Mouse (Mus musculus) CH12.LX (cell line): ENCODE results near the gene Krba1. TPM values are rescaled to one million over a fixed set of nuclear protein-coding genes. Genes with fewer than 3 reads are reported as not detected.

ENCODE experiments used
- DNase-seq: peaks from one replicate; pipeline ENCODE4 v3.0.0-alpha.2; 2013; ENCODE audit errors: extremely low read depth
- H3K27ac ChIP-seq: 2 replicates; pipeline ENCODE4 v1.5.1; 2012; ENCODE audit warnings: low read depth, mild to moderate bottlenecking, control low read depth, moderate library complexity; ENCODE audit not compliant: insufficient read depth
- H3K27me3 ChIP-seq: replicated peaks from 2 replicates; pipeline ENCODE3; 2012; ENCODE audit warnings: inconsistent platforms
- H3K36me3 ChIP-seq, 2 experiments: replicated peaks in 1 of 2; 2 replicates each; pipeline versions ENCODE3 to v1.6.1; 2012; ENCODE audit warnings: inconsistent platforms in 1 of 2, low read length in 1 of 2, mild to moderate bottlenecking in 1 of 2, mixed read lengths in 1 of 2, moderate library complexity in 1 of 2; ENCODE audit not compliant: control insufficient read depth in 1 of 2, insufficient read depth in 1 of 2
- H3K4me1 ChIP-seq, 2 experiments: 2 replicates each; pipeline ENCODE4 v1.6.1; 2012; ENCODE audit warnings: inconsistent platforms in 1 of 2, moderate library complexity in 1 of 2; ENCODE audit not compliant: insufficient read depth in 2 of 2, control insufficient read depth in 1 of 2
- H3K4me2 ChIP-seq: 2 replicates; pipeline ENCODE4 v1.6.1; 2012; ENCODE audit warnings: low read depth, mild to moderate bottlenecking, control low read depth; ENCODE audit not compliant: poor library complexity, insufficient read depth, severe bottlenecking
- H3K4me3 ChIP-seq, 3 experiments: fragments of 150-350 bp in 1 of 3; sonication (generic) in 1 of 3; replicated peaks in 1 of 3; 2 replicates each; pipeline versions ENCODE3 to v1.5.1; 2011 to 2012; ENCODE audit warnings: low read depth in 2 of 3, low read length in 2 of 3, mild to moderate bottlenecking in 2 of 3, moderate library complexity in 2 of 3, control low read depth in 1 of 3, improper control_type of control experiment in 1 of 3, inconsistent platforms in 1 of 3, mixed read lengths in 1 of 3; ENCODE audit not compliant: poor library complexity in 1 of 3
- H3K79me2 ChIP-seq: replicated peaks from 2 replicates; pipeline ENCODE4 v1.6.1; 2012; ENCODE audit warnings: mild to moderate bottlenecking, moderate library complexity; ENCODE audit not compliant: control insufficient read depth, poor library complexity, insufficient read depth, severe bottlenecking; ENCODE audit errors: extremely low read depth
- H3K9ac ChIP-seq: 2 replicates; pipeline ENCODE4 v1.6.1; 2012; ENCODE audit warnings: low read depth, mild to moderate bottlenecking, control low read depth, moderate library complexity; ENCODE audit not compliant: insufficient read depth
- H3K9me3 ChIP-seq: replicated peaks from 2 replicates; pipeline ENCODE3; 2012; ENCODE audit warnings: low read length, inconsistent platforms, mixed read lengths
- CTCF ChIP-seq, 2 experiments: IDR thresholded peaks in 1 of 2; conservative IDR thresholded peaks in 1 of 2; 2 replicates each; pipeline ENCODE4 v1.5.1; 2011 to 2012; ENCODE audit warnings: low read depth in 2 of 2, low read length in 2 of 2, improper control_type of control experiment in 1 of 2, inconsistent platforms in 1 of 2, mild to moderate bottlenecking in 1 of 2, moderate library complexity in 1 of 2
- EP300 ChIP-seq: IDR thresholded peaks from 2 replicates; pipeline ENCODE4 v1.6.1; 2011; ENCODE audit warnings: low read length, improper control_type of control experiment
- ETS1 ChIP-seq: conservative IDR thresholded peaks from 2 replicates; pipeline ENCODE4 v1.6.1; 2012; ENCODE audit warnings: low read depth, mild to moderate bottlenecking, inconsistent platforms, low read length, improper control_type of control experiment, moderate library complexity
- GABPA ChIP-seq: IDR thresholded peaks from 2 replicates; pipeline ENCODE4 v1.6.1; 2012; ENCODE audit warnings: low read depth, low read length, improper control_type of control experiment, inconsistent platforms; ENCODE audit not compliant: insufficient replicate concordance
- HCFC1 ChIP-seq: IDR thresholded peaks from 2 replicates; pipeline ENCODE4 v1.6.1; 2012; ENCODE audit warnings: low read depth, mild to moderate bottlenecking, inconsistent platforms, low read length, improper control_type of control experiment
- IRF4 ChIP-seq: IDR thresholded peaks from 2 replicates; pipeline ENCODE4 v1.6.1; 2014; ENCODE audit warnings: low read depth, mild to moderate bottlenecking, inconsistent platforms, low read length, improper control_type of control experiment
- JUN ChIP-seq: IDR thresholded peaks from 2 replicates; pipeline ENCODE4 v1.6.1; 2011; ENCODE audit warnings: low read depth, mild to moderate bottlenecking, low read length, improper control_type of control experiment, moderate library complexity; ENCODE audit not compliant: insufficient read depth
- JUND ChIP-seq: conservative IDR thresholded peaks from 2 replicates; pipeline ENCODE4 v1.6.1; 2011; ENCODE audit warnings: low read depth, low read length, improper control_type of control experiment
- MAFK ChIP-seq: IDR thresholded peaks from 2 replicates; pipeline ENCODE4 v1.6.1; 2011; ENCODE audit warnings: low read length, improper control_type of control experiment; ENCODE audit not compliant: insufficient replicate concordance
- MAX ChIP-seq: IDR thresholded peaks from 2 replicates; pipeline ENCODE4 v1.6.1; 2011; ENCODE audit warnings: low read length, improper control_type of control experiment
- MXI1 ChIP-seq: IDR thresholded peaks from 2 replicates; pipeline ENCODE4 v1.6.1; 2011; ENCODE audit warnings: mild to moderate bottlenecking, low read depth, low read length, improper control_type of control experiment
- NELFE ChIP-seq: IDR thresholded peaks from 2 replicates; pipeline ENCODE4 v1.6.1; 2011; ENCODE audit warnings: low read depth, low read length, improper control_type of control experiment
- NRF1 ChIP-seq: IDR thresholded peaks from 2 replicates; pipeline ENCODE4 v1.6.1; 2014; ENCODE audit warnings: low read depth, mild to moderate bottlenecking, inconsistent platforms, low read length, improper control_type of control experiment, moderate library complexity
- POLR2A ChIP-seq: IDR thresholded peaks from 2 replicates; pipeline ENCODE4 v1.6.1; 2011; ENCODE audit warnings: low read depth, mild to moderate bottlenecking, improper control_type of control experiment, low read length
- RCOR1 ChIP-seq: conservative IDR thresholded peaks from 2 replicates; pipeline ENCODE4 v1.6.1; 2012; ENCODE audit warnings: low read depth, mild to moderate bottlenecking, inconsistent platforms, low read length, improper control_type of control experiment
- SIN3A ChIP-seq: IDR thresholded peaks from 2 replicates; pipeline ENCODE4 v1.6.1; 2012; ENCODE audit warnings: low read length, improper control_type of control experiment, inconsistent platforms
- TBP ChIP-seq: conservative IDR thresholded peaks from 2 replicates; pipeline ENCODE4 v1.6.1; 2011; ENCODE audit warnings: low read depth, low read length, improper control_type of control experiment
- TCF12 ChIP-seq: IDR thresholded peaks from 2 replicates; pipeline ENCODE4 v1.6.1; 2014; ENCODE audit warnings: low read depth, mild to moderate bottlenecking, inconsistent platforms, low read length, improper control_type of control experiment
- USF1 ChIP-seq: IDR thresholded peaks from 2 replicates; pipeline ENCODE4 v1.6.1; 2014; ENCODE audit warnings: low read depth, mild to moderate bottlenecking, inconsistent platforms, low read length, improper control_type of control experiment
- ZC3H11A ChIP-seq: IDR thresholded peaks from 2 replicates; pipeline ENCODE4 v1.6.1; 2012; ENCODE audit warnings: low read depth, mild to moderate bottlenecking, inconsistent platforms, low read length, improper control_type of control experiment
- ZKSCAN1 ChIP-seq: IDR thresholded peaks from 2 replicates; pipeline ENCODE4 v1.6.1; 2012; ENCODE audit warnings: low read depth, inconsistent platforms, low read length, improper control_type of control experiment, borderline replicate concordance
- ZMIZ1 ChIP-seq: IDR thresholded peaks from 2 replicates; pipeline ENCODE4 v1.6.1; 2012; ENCODE audit warnings: low read depth, mild to moderate bottlenecking, inconsistent platforms, low read length, improper control_type of control experiment
- ZNF384 ChIP-seq: IDR thresholded peaks from 2 replicates; pipeline ENCODE4 v1.6.1; 2012; ENCODE audit warnings: low read depth, low read length, improper control_type of control experiment, inconsistent platforms
- dilution Hi-C: fragments of 300-500 bp; cut with MboI; formaldehyde crosslinking; loops from 2 replicates; pipeline ENCODE4 v1.14.3; 2020; ENCODE audit warnings: low sequenced_read_pairs; ENCODE audit not compliant: extremely low pct_unique_long_range_greater_than_20kb, extremely low pct_ligation_motif_present
- in situ Hi-C: fragments of 300-500 bp; cut with MboI; formaldehyde crosslinking; loops from 3 replicates; pipeline ENCODE4 v1.14.3; 2019; ENCODE audit warnings: low sequenced_read_pairs, low pct_ligation_motif_present, low pct_unique_long_range_greater_than_20kb, mixed read lengths
- polyA plus RNA-seq: library from polyadenylated mRNA; unstranded; fragments of >175 nt; gene quantifications from 2 replicates; pipeline ENCODE4 v1.2.1, GENCODE M21; 2012; ENCODE audit warnings: low read depth; ENCODE audit not compliant: insufficient read length
- total RNA-seq, 2 experiments: library from RNA; depleted of rRNA; stranded (reverse); fragments of 300-350 nt in 1 of 2; fragments of >200 nt in 1 of 2; gene quantifications; 2 replicates each; pipeline ENCODE4 v1.2.3; 2012 to 2014

Krba1 gene
- total and polyA plus RNA-seq, 3 experiments = 2.9 to 12.7 (median 9.8) TPM

- H3K4me3 ChIP-seq = no peak overlapping the region
- H3K9ac ChIP-seq = no peak overlapping the region
- dilution Hi-C loops (no loop called here), in situ Hi-C loops (no loop called here)
- H3K27ac ChIP-seq = no peak overlapping the region
- H3K4me1 ChIP-seq = no peaks in the 10 kb centered on the region
- H3K36me3 ChIP-seq = peaks cover 86 to 100% of the 10 kb centered on the region in 2 experiments
- no peak overlapping the region for H3K4me2 ChIP-seq
- H3K79me2 ChIP-seq = no peaks in the 10 kb centered on the region
- no peak for TF ChIP-seq ZC3H11A
- no peak for TF ChIP-seq IRF4
- no peak for TF ChIP-seq TBP
- TF ChIP-seq MAX = no peak
- no peak for TF ChIP-seq SIN3A
- H3K9me3 ChIP-seq = no peaks in the 10 kb centered on the region
- H3K27me3 ChIP-seq = no peaks in the 10 kb centered on the region
- no peak for DNase-seq
Measured at GRCm38 (mm10) chr6:48412662-48413061, 17.3 kb downstream of the Krba1 start.

- H3K36me3 ChIP-seq = peaks cover 85 to 100% of the 10 kb centered on the region in 2 experiments
- in situ Hi-C loops = no loop called here
Measured at GRCm38 (mm10) chr6:48413081-48413480, 17.7 kb downstream of the Krba1 start.

GRCm38 (mm10) chr6:48414886-48415285 is 19.5 kb downstream of the Krba1 start:
- DNase-seq = no peak
- TF ChIP-seq ZMIZ1 (no peak), USF1 (no peak), TBP (no peak), JUN (no peak), NRF1 (no peak), ETS1 (no peak), ZNF384 (no peak), EP300 (no peak), IRF4 (no peak)
- in situ Hi-C loops = no loop called here

More at GRCm38 (mm10) chr6:48413081-48413480, 17.7 kb downstream of the Krba1 start:
- Histone ChIP-seq H3K27ac (no peak overlapping the region), H3K27me3 (no peaks in the 10 kb centered on the region), H3K4me1 (no peaks in the 10 kb centered on the region), H3K79me2 (no peaks in the 10 kb centered on the region), H3K9ac (no peak overlapping the region), H3K4me3 (no peak overlapping the region), H3K4me2 (no peak overlapping the region), H3K9me3 (no peaks in the 10 kb centered on the region)
- dilution Hi-C loops = no loop called here
- TF ChIP-seq NELFE = no peak
- TF ChIP-seq JUND = no peak
- no peak for TF ChIP-seq TBP
- no peak for TF ChIP-seq GABPA
- TF ChIP-seq MXI1 = no peak
- no peak for TF ChIP-seq RCOR1
- TF ChIP-seq NRF1 = no peak
- TF ChIP-seq SIN3A = no peak
- TF ChIP-seq CTCF (conservative IDR thresholded peaks at IDR 0.05 in 1 of 2, IDR thresholded peaks at IDR 0.05 in 1 of 2; ENCODE audit: low read depth in 2 of 2, low read length in 2 of 2) = no peak
- no peak for TF ChIP-seq POLR2A
- no peak for TF ChIP-seq EP300
- no peak for TF ChIP-seq MAFK
- no peak for TF ChIP-seq MAX
- no peak for TF ChIP-seq ZMIZ1
- TF ChIP-seq TCF12 = no peak
- no peak for TF ChIP-seq HCFC1
- no peak for TF ChIP-seq ZKSCAN1
- no peak for DNase-seq

More at GRCm38 (mm10) chr6:48414886-48415285, 19.5 kb downstream of the Krba1 start:
- no peak overlapping the region for H3K9ac ChIP-seq
- no peaks in the 10 kb centered on the region for H3K4me1 ChIP-seq
- H3K36me3 ChIP-seq = peaks cover 68 to 90% of the 10 kb centered on the region in 2 experiments
- H3K27me3 ChIP-seq = no peaks in the 10 kb centered on the region
- no peak overlapping the region for H3K27ac ChIP-seq
- no peaks in the 10 kb centered on the region for H3K9me3 ChIP-seq
- no peak overlapping the region for H3K4me3 ChIP-seq
- H3K4me2 ChIP-seq = no peak overlapping the region
- dilution Hi-C loops = no loop called here
- H3K79me2 ChIP-seq = no peaks in the 10 kb centered on the region
